Mouse (Mus musculus): ENCODE data around the gene Fam205c.

GRCm38 (mm10) chr4:42902730-42903129, 28.7 kb upstream of the Fam205c start:
- TF ChIP-seq CTCF (IDR thresholded peaks at IDR 0.05; ENCODE audit: borderline replicate concordance, control insufficient read depth, extremely low read depth, insufficient read depth, low read length, poor library complexity) (no peak), POLR2A (IDR thresholded peaks at IDR 0.05; ENCODE audit: control insufficient read depth, extremely low read depth, insufficient read depth, low read length, poor library complexity) (no peak)

Data from thymus, adult 2 months (tissue).